Mouse (Mus musculus) brown adipose tissue, adult 24 weeks (tissue): ENCODE measurements around the gene Thbd. TPM values are rescaled to one million over a fixed set of nuclear protein-coding genes. Genes with fewer than 3 reads are reported as not detected.

Experiments used
- H3K27ac ChIP-seq: fragments of 200-500 bp; replicated peaks from 2 replicates; pipeline ENCODE4 v1.5.1; 2012; ENCODE audit warnings: low read depth, mild to moderate bottlenecking, low read length
- H3K4me1 ChIP-seq: fragments of 200-500 bp; 2 replicates; pipeline ENCODE4 v1.6.1; 2012; ENCODE audit warnings: low read length, mixed read lengths; ENCODE audit not compliant: control insufficient read depth, insufficient read depth, insufficient read length
- H3K4me3 ChIP-seq: fragments of 200-500 bp; 2 replicates; pipeline ENCODE4 v1.5.1; 2012; ENCODE audit warnings: low read depth, mild to moderate bottlenecking, low read length, moderate library complexity; ENCODE audit not compliant: insufficient read depth
- polyA plus RNA-seq: library from polyadenylated mRNA; stranded (reverse); fragments of >200 nt; gene quantifications from 2 replicates; pipeline ENCODE4 v1.2.4, GENCODE M21; 2012; ENCODE audit not compliant: missing spikeins, insufficient read depth, insufficient read length

Gene Thbd
- polyA plus RNA-seq, 1 experiment = 14.6 TPM

DNA sequence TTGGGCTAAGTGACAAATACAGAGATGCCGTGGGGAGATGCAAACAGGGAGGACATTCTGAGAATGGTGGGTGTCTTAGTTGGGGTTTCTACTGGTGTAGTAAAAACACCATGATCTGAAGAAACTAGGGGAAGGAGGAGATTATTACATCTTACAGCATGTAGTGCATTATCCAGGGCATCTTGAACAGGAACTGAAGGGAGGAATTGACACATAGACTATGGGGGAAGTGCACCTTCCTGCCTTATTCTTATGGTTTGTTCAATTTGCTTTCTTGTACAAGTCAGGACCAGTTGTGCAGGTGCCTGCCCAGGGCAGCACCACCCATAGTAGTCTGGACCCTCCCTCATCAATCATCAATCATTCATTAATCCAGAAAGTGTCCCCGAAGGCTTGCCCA, 21.1 kb downstream of the Thbd start:
- Histone ChIP-seq H3K4me1 (no peaks in the 10 kb centered on the region), H3K4me3 (no peak overlapping the region), H3K27ac (no peak overlapping the region)

DNA sequence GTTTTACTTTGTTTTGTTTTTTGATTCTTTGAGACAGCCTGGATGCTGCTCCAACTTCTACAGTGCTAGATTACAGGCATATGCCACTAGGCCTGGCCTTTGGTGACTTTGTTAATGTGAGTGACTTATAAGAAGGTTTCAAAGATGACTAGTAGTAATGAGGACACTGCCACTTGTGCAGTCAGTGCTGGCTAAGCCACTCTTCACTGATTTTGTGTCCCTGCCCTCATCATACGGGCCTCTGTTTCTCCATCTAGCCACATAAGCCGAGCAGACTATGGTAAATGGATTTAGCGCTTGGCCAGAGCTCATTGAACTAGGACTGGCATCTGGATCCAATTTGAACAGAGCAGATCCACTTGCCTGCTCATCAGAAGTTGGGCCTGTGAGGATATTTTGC, 21.5 kb downstream of the Thbd start:
- H3K27ac ChIP-seq = no peak overlapping the region
- H3K4me3 ChIP-seq = no peak overlapping the region
- H3K4me1 ChIP-seq = no peaks in the 10 kb centered on the region

- Histone ChIP-seq H3K27ac (no peak overlapping the region), H3K4me3 (no peak overlapping the region), H3K4me1 (no peaks in the 10 kb centered on the region)
These were observed 26.9 kb downstream of the Thbd start for GRCm38 (mm10) chr2:148381076-148381475.

DNA sequence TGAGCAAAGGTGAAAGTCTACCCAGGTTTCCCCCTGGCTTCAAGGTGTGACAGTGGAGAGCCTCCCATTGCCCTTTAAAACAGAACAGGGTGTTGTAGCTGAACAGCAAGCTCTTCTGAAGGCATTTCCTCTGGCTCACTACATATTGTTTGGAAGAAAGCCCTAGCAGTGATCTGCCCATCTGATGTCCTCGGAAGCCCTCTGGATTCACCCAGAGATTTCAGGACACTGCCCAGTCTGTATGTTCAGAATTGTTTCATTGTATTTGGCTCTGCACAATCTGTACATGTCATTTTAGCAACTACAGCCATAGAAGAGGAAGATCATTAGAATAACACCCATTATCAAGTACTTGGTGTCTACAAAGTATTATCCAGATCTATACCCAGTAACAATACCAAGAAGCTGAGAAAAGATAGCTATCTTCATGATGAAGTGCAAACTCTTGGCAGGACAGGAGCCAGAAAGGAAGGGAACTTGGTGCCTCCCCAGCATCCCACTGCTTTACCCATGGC, 28.0 kb downstream of the Thbd start:
- no peak overlapping the region for H3K27ac ChIP-seq
- no peak overlapping the region for H3K4me3 ChIP-seq
- H3K4me1 ChIP-seq = no peaks in the 10 kb centered on the region

GRCm38 (mm10) chr2:148378817-148379342, 29.1 kb downstream of the Thbd start:
- no peak overlapping the region for H3K4me3 ChIP-seq
- no peak overlapping the region for H3K27ac ChIP-seq
- no peaks in the 10 kb centered on the region for H3K4me1 ChIP-seq

- Histone ChIP-seq H3K27ac (no peak overlapping the region), H3K4me3 (no peak overlapping the region), H3K4me1 (no peaks in the 10 kb centered on the region)
These were observed 32.5 kb downstream of the Thbd start for GRCm38 (mm10) chr2:148375326-148376150.

DNA sequence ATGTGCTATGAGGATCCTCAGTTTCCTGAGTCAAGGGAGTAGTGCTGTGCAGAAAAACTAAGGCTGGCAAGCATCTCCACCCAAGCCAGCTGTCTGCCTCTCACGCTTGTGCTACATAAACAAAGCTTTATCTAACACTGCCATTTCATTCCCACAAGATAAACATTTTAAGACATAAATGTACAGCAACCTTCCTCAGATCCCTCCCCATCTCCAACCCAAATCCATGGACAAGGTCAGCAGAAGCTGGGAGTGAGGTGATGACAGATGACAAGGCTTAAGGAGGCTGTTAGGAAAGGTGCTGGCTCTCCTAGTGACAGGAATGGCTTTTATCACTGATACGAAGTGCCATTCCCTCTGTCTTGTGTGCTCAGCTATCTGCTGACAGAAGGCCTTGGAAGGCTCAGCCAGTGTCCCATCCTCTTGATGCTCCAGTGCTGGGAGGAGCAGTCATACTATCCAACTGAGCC, 34.4 kb downstream of the Thbd start:
- Histone ChIP-seq H3K4me3 (no peak overlapping the region), H3K4me1 (no peaks in the 10 kb centered on the region), H3K27ac (no peak overlapping the region)

DNA sequence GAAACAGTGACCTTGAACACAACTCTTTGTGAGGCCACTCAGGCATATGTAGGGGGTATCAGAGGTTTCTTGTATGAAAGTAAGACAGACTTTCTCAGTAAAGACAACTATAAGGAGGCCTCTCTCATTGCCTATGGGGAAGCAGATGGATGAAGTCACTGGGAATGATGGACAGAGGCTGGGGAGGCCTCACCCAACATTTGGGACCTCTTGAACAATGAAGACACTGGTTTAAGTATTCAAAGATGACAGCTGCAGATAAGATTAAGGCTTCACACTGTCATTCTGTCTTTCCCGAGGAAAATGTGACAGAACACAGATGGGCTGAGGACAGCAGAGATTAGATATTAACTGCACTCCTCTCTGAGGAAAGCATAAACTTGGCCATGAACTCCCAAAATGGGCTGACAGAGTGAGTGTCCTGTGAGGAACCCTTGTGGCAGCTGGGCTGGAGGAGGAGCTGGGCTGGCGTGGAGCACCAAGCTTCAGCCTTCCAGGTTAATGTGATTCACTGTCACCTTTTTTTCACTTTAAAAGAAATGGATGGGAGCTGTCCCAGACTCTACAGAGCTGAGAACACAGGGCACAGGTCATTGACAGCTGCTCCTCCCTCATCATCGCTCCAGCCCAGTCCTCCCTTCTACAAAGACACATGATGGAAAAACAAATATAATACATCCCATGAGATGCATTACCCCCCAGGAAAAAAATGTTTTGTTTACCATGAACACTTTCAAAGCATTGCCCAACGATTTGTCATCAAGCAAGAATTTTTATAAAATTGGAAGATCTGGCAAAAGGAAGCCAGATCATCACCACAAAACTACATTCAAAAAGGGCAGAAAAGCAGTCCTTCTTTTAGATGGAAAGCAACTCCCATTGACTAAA, 36.0 kb downstream of the Thbd start:
- no peak overlapping the region for H3K4me3 ChIP-seq
- H3K4me1 ChIP-seq = no peaks in the 10 kb centered on the region
- no peak overlapping the region for H3K27ac ChIP-seq

DNA sequence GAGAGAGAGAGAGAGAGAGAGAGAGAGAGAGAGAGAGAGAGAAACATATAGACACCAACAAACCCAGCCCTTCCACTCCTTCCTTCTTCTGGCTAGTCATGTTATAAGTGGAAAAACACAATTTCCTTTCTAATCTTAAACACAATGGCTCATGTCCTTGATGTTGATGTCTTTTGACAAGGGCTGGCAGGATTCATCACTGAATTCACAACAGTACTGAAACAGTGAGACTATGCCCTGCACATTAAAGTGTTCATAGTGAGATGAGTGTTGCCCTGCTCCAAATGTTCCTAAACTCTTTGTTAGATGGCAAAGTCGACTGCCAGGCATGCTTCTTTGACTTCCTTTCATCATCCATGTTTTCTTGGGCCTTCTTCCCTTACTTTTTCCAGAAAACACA, 42.8 kb downstream of the Thbd start:
- Histone ChIP-seq H3K27ac (peak overlapping the region; percentile 68), H3K4me3 (no peak overlapping the region), H3K4me1 (peaks cover 13% of the 10 kb centered on the region; the same call in 1 of the 2 replicates)

DNA sequence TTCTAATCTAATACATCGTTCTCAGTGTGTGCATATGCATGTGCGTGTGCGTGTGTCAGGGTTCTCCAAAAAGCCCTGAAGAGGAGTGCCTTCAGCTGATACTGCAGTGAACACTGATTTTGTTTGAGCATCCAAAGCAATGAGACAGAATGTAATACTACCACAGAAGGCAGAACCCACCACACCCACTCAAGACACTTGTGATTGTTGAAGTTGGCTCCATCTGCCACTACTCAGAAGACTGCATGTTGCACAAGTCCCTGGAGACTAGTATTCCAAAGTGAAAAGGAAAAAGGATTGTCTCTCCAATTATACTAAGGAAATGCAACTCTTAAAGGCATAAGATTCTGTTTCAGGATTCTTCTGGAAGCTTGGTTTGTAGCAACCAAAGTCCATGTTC, 43.5 kb downstream of the Thbd start:
- Histone ChIP-seq H3K4me3 (no peak overlapping the region), H3K4me1 (peaks cover 13% of the 10 kb centered on the region; the same call in 1 of the 2 replicates), H3K27ac (peak overlapping the region; percentile 68; the same call in 1 of the 2 replicates)

DNA sequence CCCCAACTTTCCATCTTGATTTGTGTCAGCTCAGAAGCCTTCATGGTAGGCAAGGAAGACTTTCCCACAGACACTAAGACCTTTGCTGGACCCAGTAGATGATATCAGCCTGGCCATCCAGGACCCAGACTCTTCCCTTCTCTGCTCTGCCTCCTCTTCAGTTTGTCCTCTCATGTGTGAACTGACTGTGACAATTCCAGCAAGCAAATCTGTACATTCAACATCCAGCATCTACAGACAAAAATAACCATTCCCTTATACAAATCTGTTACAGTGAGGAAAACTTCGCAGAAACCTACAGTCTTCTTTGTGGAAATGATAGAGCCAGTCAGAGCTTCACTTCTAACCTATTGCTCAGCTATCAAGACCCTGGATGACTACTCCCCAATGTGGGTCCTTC, 50.8 kb downstream of the Thbd start:
- no peak overlapping the region for H3K4me3 ChIP-seq
- H3K27ac ChIP-seq = no peak overlapping the region
- peaks cover 9% of the 10 kb centered on the region; the same call in 1 of the 2 replicates for H3K4me1 ChIP-seq

Other genes starting within 250 kb of the Thbd start
- gene Sstr4, start 12.8 kb downstream of the Thbd start, polyA plus RNA-seq = not detected in 2 replicates
- gene Cd93, start 35.4 kb upstream of the Thbd start, polyA plus RNA-seq = 10.7 and 17.0 TPM in 2 replicates